Mouse (Mus musculus) liver, postnatal 0 days (tissue): Measurements from ENCODE around the gene Sp110.
"Not testable (repeated sequence)": the region's sequence is repeated elsewhere in the genome, so short reads cannot be mapped to it uniquely, and the experiment has no call there.

Experiments used
- CTCF ChIP-seq: sonication (generic); IDR thresholded peaks from 2 replicates; pipeline ENCODE4 v1.5.1; 2016; ENCODE audit warnings: antibody characterized with exemption, low read depth
- EP300 ChIP-seq: IDR thresholded peaks from 2 replicates; pipeline ENCODE4 v1.6.1; 2016; ENCODE audit warnings: antibody characterized with exemption, low read depth, mild to moderate bottlenecking

- not testable (repeated sequence) for TF ChIP-seq CTCF, EP300
These were observed 23.2 kb downstream of the Sp110 start, which contains the start of gene G530012D18Rik for GRCm38 (mm10) chr1:85575376-85575775.
